Mouse (Mus musculus) liver, embryonic 11.5 days (tissue): ENCODE results near the gene Serpina3c. TPM values are rescaled to one million over a fixed set of nuclear protein-coding genes. Genes with fewer than 3 reads are reported as not detected.

Experiments used
- ATAC-seq: fragments of 200-750 bp; cut with Nextera tagmentation; replicated peaks from 2 replicates; pipeline ENCODE4 v1.8.0; 2017; ENCODE audit warnings: moderate number of reproducible peaks, mild to moderate bottlenecking, moderate TSS enrichment, moderate library complexity; ENCODE audit not compliant: low FRiP score
- DNase-seq: peaks from one replicate; pipeline ENCODE4 v3.0.0-alpha.2; 2017; ENCODE audit warnings: low spot score
- H3K27ac ChIP-seq: fragments of 300-500 bp; sonication (generic); 2 replicates; pipeline ENCODE4 v1.5.1; 2014; ENCODE audit warnings: mild to moderate bottlenecking, low read depth, low read length, control low read depth
- H3K27me3 ChIP-seq: fragments of 300-500 bp; sonication (generic); replicated peaks from 2 replicates; pipeline ENCODE4 v1.6.1; 2014; ENCODE audit warnings: low read length, mixed read lengths; ENCODE audit not compliant: control insufficient read depth, insufficient read depth
- H3K36me3 ChIP-seq: fragments of 300-500 bp; sonication (generic); 2 replicates; pipeline ENCODE4 v1.6.1; 2014; ENCODE audit warnings: mild to moderate bottlenecking, low read length, moderate library complexity, mixed read lengths; ENCODE audit not compliant: control insufficient read depth, insufficient read depth
- H3K4me1 ChIP-seq: fragments of 300-500 bp; sonication (generic); replicated peaks from 2 replicates; pipeline ENCODE4 v1.6.1; 2014; ENCODE audit warnings: low read length, mixed read lengths; ENCODE audit not compliant: control insufficient read depth, insufficient read depth
- H3K4me2 ChIP-seq: fragments of 300-500 bp; sonication (generic); 2 replicates; pipeline ENCODE4 v1.6.1; 2014; ENCODE audit warnings: mild to moderate bottlenecking, control low read depth, moderate library complexity
- H3K4me3 ChIP-seq: fragments of 300-500 bp; sonication (generic); 2 replicates; pipeline ENCODE4 v1.5.1; 2014; ENCODE audit warnings: low read depth, low read length, control low read depth
- H3K9ac ChIP-seq: fragments of 300-500 bp; sonication (generic); 2 replicates; pipeline ENCODE4 v1.6.1; 2014; ENCODE audit warnings: low read depth, low read length, control low read depth
- H3K9me3 ChIP-seq: fragments of 300-500 bp; sonication (generic); 2 replicates; pipeline ENCODE4 v1.6.1; 2016; ENCODE audit warnings: low read length, inconsistent platforms, mixed read lengths; ENCODE audit not compliant: control insufficient read depth
- WGBS: fragments of 180-500 bp; shearing (Covaris S2); extraction: QIAGEN DNeasy Blood & Tissue Kit; methylation state at CpG from one replicate; pipeline ENCODE4 v1.1.7; 2014; 5-methylcytosine and 5-hydroxymethylcytosine counted together
- polyA plus RNA-seq: library from polyadenylated mRNA; unstranded; fragments of >200 nt; fragmentation: Nextera tagmentation; extraction: Ambion mirVana; gene quantifications from 2 replicates; pipeline ENCODE4 v1.2.1, GENCODE M21; 2014

Serpina3c gene
- polyA plus RNA-seq, 1 experiment from 2014 or later, result not detected

GRCm38 (mm10) chr12:104153041-104153645, 527 bp downstream of the Serpina3c start:
- H3K27me3 ChIP-seq, result no peaks in the 10 kb centered on the region
- ATAC-seq (no peak), DNase-seq (no peak)
- H3K4me1 ChIP-seq, result no peaks in the 10 kb centered on the region
- H3K4me3 ChIP-seq, result no peak overlapping the region
- no peak overlapping the region for H3K27ac ChIP-seq
- H3K9ac ChIP-seq, result no peak overlapping the region
- H3K9me3 ChIP-seq, result no peaks in the 10 kb centered on the region
- no peaks in the 10 kb centered on the region for H3K36me3 ChIP-seq
- H3K4me2 ChIP-seq, result no peak overlapping the region
- WGBS, result 74% methylated on average over 3 of the region's 3 CpGs

- no peaks in the 10 kb centered on the region for H3K27me3 ChIP-seq
- H3K4me2 ChIP-seq, result no peak overlapping the region
- no peak overlapping the region for H3K4me3 ChIP-seq
- peak; percentile 20 for DNase-seq
- 67% methylated on average over 2 of the region's 2 CpGs for WGBS
- ATAC-seq, result no peak
- no peak overlapping the region for H3K9ac ChIP-seq
- no peaks in the 10 kb centered on the region for H3K36me3 ChIP-seq
- no peaks in the 10 kb centered on the region for H3K9me3 ChIP-seq
- no peaks in the 10 kb centered on the region for H3K4me1 ChIP-seq
- H3K27ac ChIP-seq, result no peak overlapping the region
Measured at GRCm38 (mm10) chr12:104151989-104152388, 1.7 kb downstream of the Serpina3c start.

- H3K9ac ChIP-seq, result no peak overlapping the region
- DNase-seq, result no peak
- H3K27ac ChIP-seq, result no peak overlapping the region
- H3K9me3 ChIP-seq, result no peaks in the 10 kb centered on the region
- ATAC-seq, result no peak
- no peaks in the 10 kb centered on the region for H3K27me3 ChIP-seq
- H3K4me2 ChIP-seq, result no peak overlapping the region
- H3K4me1 ChIP-seq, result no peaks in the 10 kb centered on the region
- H3K36me3 ChIP-seq, result no peaks in the 10 kb centered on the region
- WGBS, result 67% methylated on average over 2 of the region's 2 CpGs
- no peak overlapping the region for H3K4me3 ChIP-seq
Measured at GRCm38 (mm10) chr12:104145571-104145970, 8.1 kb downstream of the Serpina3c start.

GRCm38 (mm10) chr12:104143286-104143685, 10.4 kb downstream of the Serpina3c start:
- WGBS, result 71% methylated on average over 1 of the region's 1 CpGs
- H3K9me3 ChIP-seq, result no peaks in the 10 kb centered on the region
- H3K9ac ChIP-seq, result no peak overlapping the region
- H3K27me3 ChIP-seq, result no peaks in the 10 kb centered on the region
- DNase-seq, result peak; percentile 11
- H3K36me3 ChIP-seq, result no peaks in the 10 kb centered on the region
- no peaks in the 10 kb centered on the region for H3K4me1 ChIP-seq
- ATAC-seq, result no peak
- no peak overlapping the region for H3K4me3 ChIP-seq
- H3K27ac ChIP-seq, result no peak overlapping the region
- H3K4me2 ChIP-seq, result no peak overlapping the region

- no peaks in the 10 kb centered on the region for H3K36me3 ChIP-seq
- H3K9me3 ChIP-seq, result no peaks in the 10 kb centered on the region
- H3K4me3 ChIP-seq, result no peak overlapping the region
- WGBS, result 30% methylated on average over 1 of the region's 1 CpGs
- no peaks in the 10 kb centered on the region for H3K27me3 ChIP-seq
- ATAC-seq, result no peak
- H3K4me2 ChIP-seq, result no peak overlapping the region
- H3K9ac ChIP-seq, result no peak overlapping the region
- no peak for DNase-seq
- H3K4me1 ChIP-seq, result no peaks in the 10 kb centered on the region
- H3K27ac ChIP-seq, result no peak overlapping the region
Measured at GRCm38 (mm10) chr12:104142427-104142826, 11.2 kb downstream of the Serpina3c start.

GRCm38 (mm10) chr12:104141506-104141905, 12.2 kb downstream of the Serpina3c start:
- Histone ChIP-seq H3K27me3 (no peaks in the 10 kb centered on the region), H3K9me3 (no peaks in the 10 kb centered on the region), H3K4me1 (no peaks in the 10 kb centered on the region), H3K4me2 (no peak overlapping the region), H3K36me3 (no peaks in the 10 kb centered on the region), H3K9ac (no peak overlapping the region), H3K27ac (no peak overlapping the region), H3K4me3 (no peak overlapping the region)
- no peak for DNase-seq
- 71% methylated on average over 1 of the region's 1 CpGs for WGBS
- no peak for ATAC-seq

GRCm38 (mm10) chr12:104140543-104141103, 13.0 kb downstream of the Serpina3c start:
- Histone ChIP-seq H3K4me2 (no peak overlapping the region), H3K9ac (no peak overlapping the region), H3K4me3 (no peak overlapping the region), H3K36me3 (no peaks in the 10 kb centered on the region), H3K27me3 (no peaks in the 10 kb centered on the region), H3K4me1 (no peaks in the 10 kb centered on the region), H3K27ac (no peak overlapping the region), H3K9me3 (no peaks in the 10 kb centered on the region)
- ATAC-seq (no peak), DNase-seq (no peak)
- 82% methylated on average over 4 of the region's 4 CpGs for WGBS

GRCm38 (mm10) chr12:104138216-104138615, 15.5 kb downstream of the Serpina3c start:
- H3K4me3 ChIP-seq, result no peak overlapping the region
- H3K36me3 ChIP-seq, result no peaks in the 10 kb centered on the region
- DNase-seq (peak; percentile 16), ATAC-seq (no peak)
- no peak overlapping the region for H3K4me2 ChIP-seq
- WGBS, result 76% methylated on average over 2 of the region's 2 CpGs
- H3K4me1 ChIP-seq, result no peaks in the 10 kb centered on the region
- no peaks in the 10 kb centered on the region for H3K27me3 ChIP-seq
- H3K9ac ChIP-seq, result no peak overlapping the region
- no peaks in the 10 kb centered on the region for H3K9me3 ChIP-seq
- no peak overlapping the region for H3K27ac ChIP-seq

GRCm38 (mm10) chr12:104131041-104131440, 22.6 kb downstream of the Serpina3c start:
- DNase-seq (no peak), ATAC-seq (no peak)
- Histone ChIP-seq H3K27me3 (no peaks in the 10 kb centered on the region), H3K27ac (no peak overlapping the region), H3K9ac (no peak overlapping the region), H3K4me1 (no peaks in the 10 kb centered on the region), H3K9me3 (no peaks in the 10 kb centered on the region), H3K4me3 (no peak overlapping the region), H3K36me3 (no peaks in the 10 kb centered on the region), H3K4me2 (no peak overlapping the region)
